Mouse (Mus musculus): ENCODE results near the gene Ankrd35.

- no peak for TF ChIP-seq POLR2A (IDR thresholded peaks at IDR 0.05; ENCODE audit: low read depth, low read length)
- no peak for TF ChIP-seq CTCF (IDR thresholded peaks at IDR 0.05; ENCODE audit: extremely low read depth, insufficient read length, insufficient replicate concordance, low read depth, low read length)
Observed at GRCm38 (mm10) chr3:96737013-96737740, 67.2 kb downstream of the Ankrd35 start.

Data from small intestine, adult 2 months (tissue).